Mouse (Mus musculus): Measurements from ENCODE around the gene Abhd12. TPM values are rescaled to one million over a fixed set of nuclear protein-coding genes. Genes with fewer than 3 reads are reported as not detected.

Abhd12 gene
- polyA plus RNA-seq (2012; rRNA removed): 26.1 and 37.0 TPM in 2 replicates

DNA sequence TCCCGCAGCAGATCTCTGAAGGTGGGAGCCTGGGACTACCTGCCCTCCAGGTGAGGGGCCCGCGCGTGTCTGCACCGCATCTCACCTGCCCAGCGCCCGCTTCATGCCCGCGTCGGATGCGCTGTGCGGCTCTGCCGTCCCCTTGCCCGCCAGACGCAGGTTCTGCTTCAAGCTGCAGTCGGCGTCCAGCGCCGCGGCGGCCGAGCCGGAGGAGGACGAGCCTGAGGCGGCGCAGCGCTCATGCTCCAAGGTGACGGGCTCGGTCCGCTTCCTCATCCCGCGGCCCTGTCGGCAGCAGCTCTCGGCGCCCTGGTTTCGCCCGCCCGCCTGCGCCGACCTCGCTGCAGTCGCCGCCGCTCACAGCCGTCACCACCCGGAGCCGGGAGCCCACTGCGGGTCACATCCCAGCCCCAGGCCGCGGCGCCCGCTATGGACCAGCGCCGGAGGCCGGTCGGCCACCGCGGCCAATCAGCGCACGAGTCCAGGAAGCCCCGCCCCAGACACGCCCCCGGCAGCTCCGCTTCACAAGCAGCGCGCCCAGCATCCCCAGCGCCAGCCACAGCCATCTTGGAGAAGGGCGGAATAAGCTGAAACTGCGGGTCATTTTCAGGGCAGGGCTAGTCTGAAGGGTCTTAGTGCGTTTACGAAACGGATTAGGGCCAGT lies at the start of gene Abhd12:
Gene Abhd12 (minus strand): TSS at position 470 of the 664 bp plus-strand sequence.

DNA sequence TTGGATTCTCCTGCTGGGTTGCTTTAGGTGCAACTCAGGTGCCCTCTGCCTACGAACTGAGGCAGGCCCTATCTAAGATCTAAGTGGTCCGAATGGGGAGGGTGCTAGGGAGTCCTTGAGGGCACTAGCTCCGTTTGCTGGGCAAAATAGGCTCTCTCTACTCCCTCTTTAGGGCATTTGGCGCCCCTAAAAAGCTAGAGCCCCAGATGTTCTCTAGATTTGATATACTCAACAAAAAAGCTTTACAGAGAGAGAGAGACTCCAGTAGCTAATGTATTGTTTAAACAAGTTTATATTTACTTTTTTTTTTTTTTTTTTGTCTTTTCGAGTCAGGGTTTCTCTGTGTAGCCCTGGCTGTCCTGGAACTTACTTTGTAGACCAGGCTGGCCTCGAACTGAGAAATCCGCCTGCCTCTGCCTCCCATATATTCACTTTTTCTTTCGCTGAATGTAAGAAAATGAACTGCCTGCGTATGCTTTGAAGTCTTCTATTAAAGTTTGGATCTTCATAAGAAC lies 452 bp upstream of the Abhd12 start, which contains the start of gene Gins1:
Gene Gins1 (plus strand): TSS at position 465 of the 515 bp plus-strand sequence.

DNA sequence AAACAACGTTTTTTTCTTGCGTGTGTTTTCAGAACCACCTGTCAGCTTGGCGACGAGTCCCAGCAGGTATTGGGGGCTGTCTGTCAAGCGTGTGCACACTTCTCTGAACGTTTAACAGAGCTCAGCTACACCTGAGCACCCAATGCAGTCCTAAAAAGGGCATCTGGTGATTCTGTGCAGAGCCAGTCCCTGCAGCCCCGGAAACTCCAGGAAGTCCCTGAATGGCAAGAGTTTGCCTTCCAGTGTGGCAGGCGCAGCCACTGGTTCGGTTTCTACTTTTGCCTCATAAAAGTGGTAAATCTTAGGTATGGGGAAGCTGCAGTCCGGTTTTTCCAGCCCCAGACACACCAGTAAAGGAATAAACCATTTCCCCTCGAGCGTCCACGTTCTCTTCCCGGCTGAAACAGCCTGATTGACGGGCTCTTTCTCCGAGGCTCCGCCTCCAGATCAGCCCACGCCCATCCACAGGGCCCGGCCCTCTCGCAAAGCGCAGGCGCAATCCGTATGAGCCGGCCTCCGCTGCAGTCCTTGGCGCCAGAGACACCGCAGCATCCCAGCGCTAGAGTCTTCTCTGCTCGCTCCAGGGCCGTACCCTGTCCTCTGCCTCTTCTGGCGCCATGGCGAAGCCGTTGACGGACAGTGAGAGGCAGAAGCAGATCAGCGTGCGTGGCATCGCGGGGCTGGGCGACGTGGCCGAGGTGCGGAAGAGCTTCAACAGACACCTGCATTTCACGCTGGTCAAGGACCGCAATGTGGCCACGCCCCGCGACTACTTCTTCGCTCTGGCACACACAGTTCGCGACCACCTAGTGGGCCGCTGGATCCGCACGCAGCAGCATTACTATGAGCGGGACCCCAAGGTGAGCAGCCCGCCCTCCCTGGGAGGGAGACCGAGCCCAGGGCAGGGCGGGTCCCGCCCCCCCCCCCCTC lies 118.0 kb downstream of the Abhd12 start, which contains the start of gene Pygb:
Gene Pygb (plus strand): TSS at position 485 of the 930 bp plus-strand sequence.

Other genes starting within 250 kb of the Abhd12 start
- gene Acss1, start 236.2 kb downstream of the Abhd12 start, polyA plus RNA-seq (2012; rRNA removed): 19.2 and 29.4 TPM in 2 replicates
- 0.35 and 0.64 TPM in 2 replicates for gene Vsx1, start 215.4 kb downstream of the Abhd12 start, polyA plus RNA-seq (2012; rRNA removed)
- 17.6 and 23.1 TPM in 2 replicates for gene Entpd6, start 155.7 kb downstream of the Abhd12 start, polyA plus RNA-seq (2012; rRNA removed)
- 41.2 and 46.6 TPM in 2 replicates for gene Pygb, start 118.0 kb downstream of the Abhd12 start, polyA plus RNA-seq (2012; rRNA removed)
- 56.4 and 64.6 TPM in 2 replicates for gene Gins1, start 659 bp upstream of the Abhd12 start, polyA plus RNA-seq (2012; rRNA removed)
- gene Ninl, start 134.6 kb upstream of the Abhd12 start, polyA plus RNA-seq (2012; rRNA removed): 25.2 and 47.1 TPM in 2 replicates
- gene Nanp, start 134.7 kb upstream of the Abhd12 start, polyA plus RNA-seq (2012; rRNA removed): 8.4 and 18.7 TPM in 2 replicates
- gene Gm14151, start 187.6 kb upstream of the Abhd12 start, polyA plus RNA-seq (2012; rRNA removed): not detected in 2 replicates
- not detected in 2 replicates for gene Gm14147, start 193.5 kb upstream of the Abhd12 start, polyA plus RNA-seq (2012; rRNA removed)

Data from central nervous system, embryonic 11.5 days (tissue).